Mouse (Mus musculus) cerebral cortex, adult 2 months (tissue): Measurements from ENCODE around the gene Mrpl54.

Experiments
- WGBS: fragments of 180-500 bp; shearing (Covaris S2); methylation state at CpG from one replicate; pipeline ENCODE4 v1.1.7; 2018; 5-methylcytosine and 5-hydroxymethylcytosine counted together

Gene Mrpl54

GRCm38 (mm10) chr10:81229735-81230437 is 36.8 kb downstream of the Mrpl54 start:
- 5% methylated on average over 20 of the region's 20 CpGs for WGBS

DNA sequence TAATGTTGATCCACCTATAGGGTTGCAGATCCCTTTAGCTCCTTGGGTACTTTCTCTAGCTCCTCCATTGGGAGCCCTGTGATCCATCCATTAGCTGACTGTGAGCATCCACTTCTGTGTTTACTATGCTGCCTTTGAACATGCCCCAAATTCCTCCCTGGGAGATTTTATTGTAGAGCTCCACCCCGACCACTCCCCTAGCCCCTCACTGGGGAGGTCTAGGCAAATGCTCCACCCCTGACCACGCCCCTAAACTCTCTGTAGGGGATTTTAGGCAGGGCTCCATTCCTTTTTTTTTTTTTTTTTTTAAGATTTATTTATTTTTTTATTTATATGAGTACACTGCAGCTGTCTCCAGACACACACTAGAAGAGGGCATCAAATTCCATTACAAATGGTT is 43.0 kb downstream of the Mrpl54 start:
- 70% methylated on average over 2 of the region's 2 CpGs for WGBS

DNA sequence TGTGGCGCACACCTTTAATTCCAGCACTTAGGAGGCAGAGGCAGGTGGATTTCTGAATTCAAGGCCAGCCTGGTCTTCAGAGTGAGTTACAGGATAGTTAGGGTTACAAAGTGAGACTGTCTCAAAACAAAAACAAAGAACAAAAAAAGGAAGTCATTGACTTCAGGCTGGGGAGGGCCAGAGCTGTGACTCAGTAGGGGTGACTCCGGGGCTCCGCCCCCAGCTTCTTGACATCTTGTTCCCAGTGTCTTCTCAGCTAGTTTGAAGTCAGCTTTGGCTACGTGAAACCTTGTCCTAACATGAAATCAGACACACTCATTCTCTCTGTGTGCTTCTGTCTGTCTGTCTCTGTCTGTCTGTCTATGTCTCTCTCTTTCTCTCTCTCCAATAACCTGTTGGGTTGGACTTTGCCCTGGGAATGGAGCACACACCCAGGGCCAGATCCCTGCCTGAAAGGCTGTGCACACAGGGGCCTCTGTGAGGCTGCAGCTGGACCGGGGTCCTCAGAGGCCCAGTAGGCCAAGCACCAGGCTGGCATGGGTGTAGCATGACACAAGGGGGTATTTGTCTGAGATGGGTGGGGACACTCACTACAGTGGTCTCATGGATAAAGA is 45.2 kb downstream of the Mrpl54 start:
- WGBS = 78% methylated on average over 5 of the region's 5 CpGs

- 26% methylated on average over 7 of the region's 7 CpGs for WGBS
Observed at GRCm38 (mm10) chr10:81217964-81218363, 48.8 kb downstream of the Mrpl54 start.

DNA sequence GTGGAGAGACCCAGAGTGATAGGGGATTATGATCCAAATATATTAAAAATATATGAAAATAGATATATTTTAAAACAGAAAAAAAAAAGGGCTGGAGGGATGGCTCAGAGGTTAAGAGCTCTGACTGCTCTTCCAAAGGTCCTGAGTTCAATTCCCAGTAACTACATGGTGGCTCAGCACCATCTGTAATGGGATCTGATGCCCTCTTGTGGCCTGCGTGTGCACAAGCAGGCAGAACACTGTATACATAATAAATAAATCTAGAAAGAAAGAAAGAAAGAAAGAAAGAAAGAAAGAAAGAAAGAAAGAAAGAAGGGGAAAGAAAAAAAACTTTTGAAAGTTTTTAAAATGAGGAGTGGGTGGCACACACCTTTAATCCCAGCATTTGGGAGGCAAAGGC is 49.5 kb downstream of the Mrpl54 start:
- WGBS = 21% methylated on average over 1 of the region's 1 CpGs

DNA sequence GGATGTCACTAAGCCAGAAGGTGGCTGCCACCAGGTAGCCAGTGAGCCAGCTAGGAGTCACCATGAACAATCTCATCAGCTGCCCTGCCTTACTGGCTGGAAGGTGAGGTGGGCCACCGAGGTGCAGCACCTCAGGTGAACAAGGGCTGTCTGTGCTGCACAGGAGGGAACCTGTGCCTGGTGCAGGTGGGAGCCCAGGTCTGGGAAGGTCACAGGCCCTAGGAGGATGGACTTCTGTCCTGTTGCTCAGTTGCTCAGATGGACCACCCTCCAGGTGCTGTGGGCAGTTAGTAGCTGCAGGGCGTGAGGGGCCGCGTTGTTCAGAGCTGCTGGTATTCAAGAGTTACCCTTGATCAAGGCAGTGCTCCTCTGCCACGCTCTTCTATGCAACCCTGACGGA is 49.9 kb downstream of the Mrpl54 start:
- 84% methylated on average over 6 of the region's 6 CpGs for WGBS

GRCm38 (mm10) chr10:81216260-81216659 is 50.5 kb downstream of the Mrpl54 start:
- WGBS = 79% methylated on average over 6 of the region's 6 CpGs
